Mouse (Mus musculus): ENCODE results near the gene Ylpm1.

The Ylpm1 gene

GRCm38 (mm10) chr12:85009776-85010175 lies 13.7 kb downstream of the Ylpm1 start:
- DNase-seq (ENCODE audit: low spot score): no peak

GRCm38 (mm10) chr12:85010541-85010940 lies 14.4 kb downstream of the Ylpm1 start:
- no peak for DNase-seq (ENCODE audit: low spot score)

- DNase-seq (ENCODE audit: low spot score): no peak
These were observed 16.1 kb downstream of the Ylpm1 start for GRCm38 (mm10) chr12:85012185-85012584.

GRCm38 (mm10) chr12:85022071-85022470 lies 25.9 kb downstream of the Ylpm1 start:
- DNase-seq (ENCODE audit: low spot score): no peak

- DNase-seq (ENCODE audit: low spot score): no peak
These were observed 36.6 kb downstream of the Ylpm1 start for GRCm38 (mm10) chr12:85032710-85033109.

- DNase-seq (ENCODE audit: low spot score): no peak
These were observed 55.1 kb downstream of the Ylpm1 start for GRCm38 (mm10) chr12:85051218-85051617.

- no peak for DNase-seq (ENCODE audit: low spot score)
These were observed 74.9 kb downstream of the Ylpm1 start for GRCm38 (mm10) chr12:85071043-85071442.

GRCm38 (mm10) chr12:85077100-85077499 lies 81.0 kb downstream of the Ylpm1 start:
- DNase-seq (ENCODE audit: low spot score): no peak

GRCm38 (mm10) chr12:85084257-85084656 lies 88.1 kb downstream of the Ylpm1 start:
- no peak for DNase-seq (ENCODE audit: low spot score)

GRCm38 (mm10) chr12:85084941-85085340 lies 88.8 kb downstream of the Ylpm1 start:
- no peak for DNase-seq (ENCODE audit: low spot score)

- no peak for DNase-seq (ENCODE audit: low spot score)
These were observed 91.7 kb downstream of the Ylpm1 start for GRCm38 (mm10) chr12:85087845-85088244.

GRCm38 (mm10) chr12:85091190-85091589 lies 95.1 kb downstream of the Ylpm1 start:
- DNase-seq (ENCODE audit: low spot score): no peak

- peak; percentile 56 for DNase-seq (ENCODE audit: low spot score)
These were observed 96.1 kb downstream of the Ylpm1 start for GRCm38 (mm10) chr12:85092214-85092613.

- peak; percentile 44 for DNase-seq (ENCODE audit: low spot score)
These were observed 97.9 kb downstream of the Ylpm1 start for GRCm38 (mm10) chr12:85094010-85094409.

GRCm38 (mm10) chr12:85094706-85095105 lies 98.6 kb downstream of the Ylpm1 start:
- DNase-seq (ENCODE audit: low spot score): peak; percentile 49

GRCm38 (mm10) chr12:85095146-85095545 lies 99.0 kb downstream of the Ylpm1 start:
- no peak for DNase-seq (ENCODE audit: low spot score)

GRCm38 (mm10) chr12:85095859-85096258 lies 99.7 kb downstream of the Ylpm1 start:
- DNase-seq (ENCODE audit: low spot score): no peak

GRCm38 (mm10) chr12:85101001-85101400 lies 104.9 kb downstream of the Ylpm1 start:
- DNase-seq (ENCODE audit: low spot score): no peak

- DNase-seq (ENCODE audit: low spot score): no peak
These were observed 105.5 kb downstream of the Ylpm1 start for GRCm38 (mm10) chr12:85101521-85102106.

- DNase-seq (ENCODE audit: low spot score): no peak
These were observed 107.0 kb downstream of the Ylpm1 start for GRCm38 (mm10) chr12:85103096-85103495.

- no peak for DNase-seq (ENCODE audit: low spot score)
These were observed 108.7 kb downstream of the Ylpm1 start for GRCm38 (mm10) chr12:85104789-85105188.

GRCm38 (mm10) chr12:85106292-85106691 lies 110.2 kb downstream of the Ylpm1 start:
- no peak for DNase-seq (ENCODE audit: low spot score)

- no peak for DNase-seq (ENCODE audit: low spot score)
These were observed 112.5 kb downstream of the Ylpm1 start for GRCm38 (mm10) chr12:85108643-85109042.

- no peak for DNase-seq (ENCODE audit: low spot score)
These were observed 113.3 kb downstream of the Ylpm1 start for GRCm38 (mm10) chr12:85109426-85109825.
